Mouse (Mus musculus) lung, embryonic 16.5 days (tissue): ENCODE results near the gene Nuak2. TPM values are rescaled to one million over a fixed set of nuclear protein-coding genes. Genes with fewer than 3 reads are reported as not detected.

Experiments used
- ATAC-seq: fragments of 200-750 bp; cut with Nextera tagmentation; 2 replicates; pipeline ENCODE4 v1.8.0; 2017; ENCODE audit warnings: low read depth, mild to moderate bottlenecking, moderate library complexity
- H3K27ac ChIP-seq: fragments of 300-500 bp; sonication (generic); 2 replicates; pipeline ENCODE4 v1.5.1; 2014; ENCODE audit warnings: mild to moderate bottlenecking, control low read depth, low read length
- H3K27me3 ChIP-seq: fragments of 300-500 bp; sonication (generic); 2 replicates; pipeline ENCODE4 v1.6.1; 2014; ENCODE audit warnings: low read depth, low read length, mixed read lengths; ENCODE audit not compliant: control insufficient read depth, insufficient read depth
- H3K36me3 ChIP-seq: fragments of 300-500 bp; sonication (generic); 2 replicates; pipeline ENCODE4 v1.6.1; 2014; ENCODE audit warnings: low read length; ENCODE audit not compliant: control insufficient read depth, insufficient read depth
- H3K4me1 ChIP-seq: fragments of 300-500 bp; sonication (generic); replicated peaks from 2 replicates; pipeline ENCODE4 v1.6.1; 2014; ENCODE audit warnings: low read length, mixed read lengths; ENCODE audit not compliant: control insufficient read depth, insufficient read depth
- H3K4me2 ChIP-seq: fragments of 300-500 bp; sonication (generic); 2 replicates; pipeline ENCODE4 v1.6.1; 2014; ENCODE audit warnings: low read depth, low read length, control low read depth
- H3K4me3 ChIP-seq: fragments of 300-500 bp; sonication (generic); 2 replicates; pipeline ENCODE4 v1.5.1; 2014; ENCODE audit warnings: mild to moderate bottlenecking, low read length, control low read depth
- H3K9ac ChIP-seq: fragments of 300-500 bp; sonication (generic); 2 replicates; pipeline ENCODE4 v1.6.1; 2014; ENCODE audit warnings: low read length, control low read depth
- H3K9me3 ChIP-seq: fragments of 300-500 bp; sonication (generic); 2 replicates; pipeline ENCODE4 v1.6.1; 2016; ENCODE audit warnings: low read length; ENCODE audit not compliant: control insufficient read depth
- WGBS: fragments of 180-500 bp; shearing (Covaris S2); extraction: QIAGEN DNeasy Blood & Tissue Kit; methylation state at CpG from one replicate; pipeline ENCODE4 v1.1.7; 2014; 5-methylcytosine and 5-hydroxymethylcytosine counted together
- polyA plus RNA-seq: library from polyadenylated mRNA; unstranded; fragments of >200 nt; fragmentation: Nextera tagmentation; extraction: Ambion mirVana; gene quantifications from 2 replicates; pipeline ENCODE4 v1.2.1, GENCODE M21; 2015

Gene Nuak2
- polyA plus RNA-seq, 1 experiment from 2014 or later = 23.4 TPM

DNA sequence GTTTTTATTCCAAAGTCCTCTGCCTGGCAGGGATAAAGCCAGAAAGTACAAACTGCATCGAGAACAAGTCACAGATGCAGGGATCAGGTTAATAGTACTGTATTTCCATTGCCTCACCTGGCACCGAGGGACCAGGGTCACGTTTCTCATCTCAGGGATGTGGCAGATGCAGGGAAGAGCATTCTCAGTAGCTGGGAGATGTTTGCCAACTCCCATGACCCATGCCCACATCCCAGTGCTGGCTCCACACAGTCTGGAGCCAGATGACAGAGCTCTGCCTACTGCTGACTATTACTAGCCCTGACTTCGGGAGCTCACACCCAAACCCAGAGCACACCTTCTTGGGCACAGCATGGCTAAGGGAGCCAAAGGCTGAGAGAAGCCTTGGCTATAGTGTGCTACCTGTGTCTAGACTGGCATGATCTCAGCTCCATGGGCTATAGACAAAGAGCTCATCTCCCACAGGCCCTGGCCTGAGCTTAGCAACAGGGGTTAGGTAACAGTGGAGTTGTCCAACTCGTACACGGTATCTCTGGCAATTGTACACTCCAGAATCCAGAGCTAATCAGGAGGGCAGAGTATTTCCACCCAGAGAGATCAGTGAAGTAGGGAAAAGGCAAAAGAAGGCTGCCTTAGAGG is 57.1 kb downstream of the Nuak2 start:
- Histone ChIP-seq H3K4me1 (peaks cover 59% of the 10 kb centered on the region), H3K27ac (no peak overlapping the region), H3K36me3 (no peaks in the 10 kb centered on the region), H3K4me2 (no peak overlapping the region), H3K9ac (no peak overlapping the region), H3K9me3 (no peaks in the 10 kb centered on the region), H3K27me3 (no peaks in the 10 kb centered on the region), H3K4me3 (no peak overlapping the region)
- no peak for ATAC-seq
- 76% methylated on average over 6 of the region's 6 CpGs for WGBS

DNA sequence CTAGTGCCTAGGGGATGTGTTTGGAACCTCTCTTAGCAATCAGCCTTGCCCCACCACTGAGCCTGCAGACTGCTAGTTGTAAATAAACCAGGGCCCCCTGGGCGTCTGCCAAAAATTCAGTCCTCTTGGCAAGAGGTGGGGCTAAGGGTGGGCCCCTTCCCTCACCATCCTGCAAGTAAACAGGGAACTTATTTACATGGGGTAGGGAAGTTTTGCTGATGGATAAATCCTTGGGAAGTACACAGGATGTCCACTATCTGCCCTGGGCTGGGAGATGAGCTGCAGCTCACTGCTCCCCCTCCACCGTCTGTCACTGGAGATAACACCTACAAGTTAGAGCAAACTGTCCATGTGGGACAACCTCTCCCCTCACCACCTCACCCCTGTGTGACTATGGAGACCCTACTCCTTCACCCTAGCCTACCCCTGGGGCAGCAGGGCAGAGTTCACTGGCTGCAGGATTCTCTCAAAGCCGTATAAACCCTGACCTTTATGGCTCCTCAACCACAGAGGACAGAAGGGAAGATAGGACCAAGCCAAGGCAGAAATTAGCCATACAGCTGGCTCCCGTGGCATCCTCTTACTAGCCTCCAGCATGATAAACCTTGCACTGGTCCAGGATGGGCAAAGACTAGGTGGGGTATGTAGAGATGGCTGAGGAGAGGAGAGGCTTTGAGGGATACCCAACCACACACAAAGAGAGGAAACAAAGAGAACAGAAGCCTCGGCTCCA is 58.4 kb downstream of the Nuak2 start:
- H3K27me3 ChIP-seq = no peaks in the 10 kb centered on the region
- H3K36me3 ChIP-seq = no peaks in the 10 kb centered on the region
- H3K9me3 ChIP-seq = no peaks in the 10 kb centered on the region
- WGBS = 27% methylated on average over 5 of the region's 5 CpGs
- H3K4me2 ChIP-seq = no peak overlapping the region
- H3K27ac ChIP-seq = peak overlapping the region; percentile 74
- peak; percentile 32 for ATAC-seq
- no peak overlapping the region for H3K9ac ChIP-seq
- no peak overlapping the region for H3K4me3 ChIP-seq
- peaks cover 59% of the 10 kb centered on the region for H3K4me1 ChIP-seq

DNA sequence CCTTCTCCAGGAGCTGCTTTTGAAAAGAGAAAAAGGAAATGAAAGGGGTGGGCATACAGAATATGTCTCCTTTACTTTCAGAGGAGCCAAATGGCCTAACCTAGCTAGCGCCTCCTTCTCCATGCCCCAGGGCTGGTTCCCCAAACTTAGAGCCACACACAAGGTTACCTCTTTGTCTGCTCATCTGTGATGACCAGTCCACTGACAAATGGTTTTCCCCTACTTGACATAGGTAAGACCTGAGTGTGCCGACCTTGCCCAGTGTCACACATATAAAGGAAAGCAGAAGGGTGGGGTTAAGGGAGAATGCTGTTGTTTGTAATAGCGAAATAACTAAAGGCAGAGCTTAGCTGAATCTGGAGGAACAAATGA is 58.9 kb downstream of the Nuak2 start:
- H3K27ac ChIP-seq = peak overlapping the region; percentile 74
- H3K27me3 ChIP-seq = no peaks in the 10 kb centered on the region
- H3K36me3 ChIP-seq = no peaks in the 10 kb centered on the region
- peaks cover 59% of the 10 kb centered on the region for H3K4me1 ChIP-seq
- no peak overlapping the region for H3K4me2 ChIP-seq
- WGBS = 65% methylated on average over 3 of the region's 3 CpGs
- no peak overlapping the region for H3K4me3 ChIP-seq
- no peaks in the 10 kb centered on the region for H3K9me3 ChIP-seq
- no peak overlapping the region for H3K9ac ChIP-seq
- ATAC-seq = no peak

DNA sequence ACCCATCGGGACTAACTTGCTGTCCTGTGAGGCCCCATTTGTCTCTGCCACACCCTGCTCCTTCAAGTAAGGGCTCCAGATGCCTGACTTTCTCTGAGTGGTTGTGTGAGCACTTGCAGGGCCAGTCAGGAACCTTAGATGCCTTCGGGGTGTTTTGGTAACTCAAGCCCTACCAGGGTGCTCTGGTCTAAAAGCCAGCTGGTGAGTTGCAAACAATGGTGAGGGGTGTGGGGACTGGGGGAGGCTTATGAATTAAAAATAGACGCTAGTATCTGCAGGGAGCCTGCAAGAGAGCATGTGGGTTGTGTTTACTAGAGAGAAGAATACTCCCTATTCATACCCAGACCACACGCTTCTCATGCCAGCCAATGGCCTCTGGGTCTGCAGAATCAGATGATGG is 59.3 kb downstream of the Nuak2 start:
- Histone ChIP-seq H3K4me2 (no peak overlapping the region), H3K9ac (no peak overlapping the region), H3K27ac (peak overlapping the region; percentile 74), H3K4me3 (no peak overlapping the region), H3K36me3 (no peaks in the 10 kb centered on the region), H3K27me3 (no peaks in the 10 kb centered on the region), H3K4me1 (peaks cover 58% of the 10 kb centered on the region), H3K9me3 (no peaks in the 10 kb centered on the region)
- ATAC-seq = no peak
- WGBS = 41% methylated on average over 4 of the region's 4 CpGs

DNA sequence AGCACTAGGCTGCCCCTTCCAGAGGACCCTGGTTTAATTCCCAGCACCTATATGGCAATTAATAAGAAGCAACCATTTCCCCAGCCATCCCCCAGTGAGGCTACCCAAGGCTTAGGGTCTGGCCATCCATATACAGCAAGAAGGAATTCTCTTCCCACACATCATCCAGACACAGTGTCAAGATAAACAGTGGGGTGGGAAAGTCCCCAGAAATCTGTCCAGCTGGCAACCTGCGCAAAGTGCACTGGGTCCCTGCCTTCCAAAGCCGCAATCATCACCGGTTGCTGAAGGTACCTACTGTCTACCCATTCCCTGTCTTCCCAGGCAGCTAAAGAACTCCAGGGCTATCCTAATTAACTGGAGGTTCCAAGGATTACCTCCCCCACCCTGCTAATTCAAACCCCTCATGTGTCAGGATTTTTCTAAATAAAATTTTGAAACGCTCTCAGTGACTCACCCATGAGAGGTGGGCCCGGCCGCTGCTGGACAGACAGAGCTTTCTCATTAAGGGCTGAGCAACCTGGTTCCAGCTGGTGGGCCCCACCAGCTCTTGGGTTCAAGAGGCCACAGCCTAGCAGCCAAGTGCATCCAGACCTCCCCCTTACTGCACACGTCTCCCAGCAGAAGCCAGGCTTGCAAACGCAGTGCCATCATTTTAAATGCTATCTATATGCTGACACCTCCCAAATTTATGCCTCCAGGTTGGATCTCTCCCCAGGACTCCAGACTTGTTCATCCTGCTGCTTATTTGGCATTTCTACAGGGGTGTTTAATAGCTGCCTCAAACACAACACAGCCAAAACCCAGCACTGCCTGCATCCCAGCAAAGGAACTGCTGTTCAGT is 60.5 kb downstream of the Nuak2 start:
- ATAC-seq = no peak
- H3K4me2 ChIP-seq = no peak overlapping the region
- H3K4me1 ChIP-seq = peaks cover 46% of the 10 kb centered on the region
- WGBS = 61% methylated on average over 8 of the region's 8 CpGs
- H3K36me3 ChIP-seq = no peaks in the 10 kb centered on the region
- H3K9ac ChIP-seq = no peak overlapping the region
- H3K27ac ChIP-seq = no peak overlapping the region
- no peaks in the 10 kb centered on the region for H3K9me3 ChIP-seq
- no peak overlapping the region for H3K4me3 ChIP-seq
- no peaks in the 10 kb centered on the region for H3K27me3 ChIP-seq

DNA sequence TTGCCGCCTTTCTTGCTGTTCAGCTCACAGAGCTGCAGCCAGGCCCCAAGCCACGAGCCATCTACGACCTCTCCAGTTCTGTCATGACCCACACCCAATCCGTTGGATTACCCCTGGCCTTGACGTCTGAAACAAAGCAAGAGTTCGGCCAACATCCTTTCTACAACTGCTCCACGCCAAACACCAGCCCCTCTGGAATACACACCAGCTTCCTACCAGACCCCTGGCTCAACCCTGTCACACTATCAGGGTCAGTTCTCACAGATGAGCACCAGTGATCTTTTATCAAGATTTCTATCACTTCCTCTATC is 61.1 kb downstream of the Nuak2 start:
- WGBS = 37% methylated on average over 7 of the region's 7 CpGs
- Histone ChIP-seq H3K27ac (no peak overlapping the region), H3K4me3 (no peak overlapping the region), H3K36me3 (no peaks in the 10 kb centered on the region), H3K4me1 (peaks cover 41% of the 10 kb centered on the region), H3K4me2 (no peak overlapping the region), H3K27me3 (no peaks in the 10 kb centered on the region), H3K9me3 (no peaks in the 10 kb centered on the region), H3K9ac (no peak overlapping the region)
- ATAC-seq = no peak; the same call in 1 of the 2 replicates

DNA sequence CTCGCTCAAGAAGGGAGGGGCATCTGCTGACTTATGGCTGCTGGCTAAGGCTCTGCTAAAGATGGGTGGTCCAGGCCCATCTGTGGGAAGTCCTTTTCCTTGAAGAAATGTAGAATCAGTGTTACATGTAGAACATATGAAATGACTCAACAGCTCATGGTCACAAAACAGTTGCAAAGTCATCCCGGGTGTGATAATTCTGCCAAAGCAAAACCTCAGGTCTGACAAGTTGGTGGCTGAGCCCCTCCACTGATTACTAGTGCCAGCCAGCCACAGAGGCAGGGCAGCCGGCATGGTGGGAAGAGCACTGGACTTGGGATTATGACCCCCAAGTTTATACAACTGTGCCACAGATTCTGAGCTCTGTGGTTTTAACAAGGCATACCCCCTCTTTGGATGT is 61.9 kb downstream of the Nuak2 start:
- Histone ChIP-seq H3K4me2 (no peak overlapping the region), H3K9me3 (no peaks in the 10 kb centered on the region), H3K9ac (no peak overlapping the region), H3K36me3 (no peaks in the 10 kb centered on the region), H3K27ac (no peak overlapping the region), H3K27me3 (no peaks in the 10 kb centered on the region), H3K4me3 (no peak overlapping the region), H3K4me1 (peaks cover 34% of the 10 kb centered on the region)
- no peak for ATAC-seq
- 81% methylated on average over 3 of the region's 3 CpGs for WGBS

DNA sequence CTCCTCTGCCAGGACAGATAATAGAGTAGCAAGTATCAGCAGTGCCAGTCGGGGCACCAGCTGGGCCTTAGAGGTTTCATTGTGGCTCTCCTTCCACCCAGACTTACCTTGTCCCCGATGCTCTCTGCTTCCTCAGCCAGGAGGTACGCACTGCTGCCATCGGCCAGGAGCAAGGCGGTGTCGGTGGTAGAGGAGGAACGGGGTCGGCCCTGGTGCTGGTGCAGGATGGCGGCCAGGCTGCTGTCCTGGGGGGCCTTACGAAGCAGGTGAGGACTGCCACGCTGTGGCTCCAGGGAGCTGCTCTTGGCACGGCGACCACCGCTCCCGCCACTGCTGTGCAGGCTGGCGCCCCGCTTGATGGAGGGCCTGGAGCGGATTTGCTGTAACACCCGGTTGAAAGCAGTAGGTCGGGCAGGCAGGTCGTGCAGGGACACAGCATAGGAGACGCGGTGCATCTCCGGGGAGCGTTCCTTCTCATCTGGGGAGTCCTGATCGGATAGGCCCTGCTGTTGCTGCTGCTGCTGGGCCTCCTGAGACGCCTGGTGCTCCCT is 64.7 kb downstream of the Nuak2 start:
- H3K4me1 ChIP-seq = peaks cover 11% of the 10 kb centered on the region
- no peaks in the 10 kb centered on the region for H3K27me3 ChIP-seq
- 80% methylated on average over 27 of the region's 27 CpGs for WGBS

DNA sequence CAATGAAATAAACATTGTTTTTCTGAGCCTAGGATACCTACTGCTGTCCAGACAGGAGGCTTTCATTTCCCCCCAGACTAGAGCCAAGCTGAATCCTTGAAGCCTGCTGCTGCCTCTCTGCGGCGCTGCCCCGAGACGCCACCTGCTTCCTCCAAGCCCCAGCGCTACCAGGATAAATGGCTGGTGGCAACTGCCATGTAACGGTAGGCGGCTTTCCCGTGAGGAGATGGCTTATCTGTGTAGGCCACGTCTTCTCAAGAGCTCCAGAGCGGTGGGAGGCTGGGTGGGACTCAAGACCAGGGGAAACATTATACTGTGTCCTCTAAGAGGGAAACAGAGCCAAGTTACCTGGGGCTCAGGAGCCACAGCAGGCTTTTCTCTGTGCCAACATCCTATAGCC is 66.0 kb downstream of the Nuak2 start:
- no peak for ATAC-seq
- 54% methylated on average over 10 of the region's 10 CpGs for WGBS
- Histone ChIP-seq H3K36me3 (no peaks in the 10 kb centered on the region), H3K9ac (no peak overlapping the region), H3K4me2 (no peak overlapping the region), H3K4me3 (no peak overlapping the region), H3K4me1 (peaks cover 12% of the 10 kb centered on the region; the same call in 1 of the 2 replicates), H3K27me3 (no peaks in the 10 kb centered on the region), H3K9me3 (no peaks in the 10 kb centered on the region), H3K27ac (no peak overlapping the region)

More for the DNA sequence above, 64.7 kb downstream of the Nuak2 start:
- no peak overlapping the region for H3K27ac ChIP-seq
- H3K9ac ChIP-seq = no peak overlapping the region
- ATAC-seq = no peak
- no peaks in the 10 kb centered on the region for H3K36me3 ChIP-seq
- no peak overlapping the region for H3K4me2 ChIP-seq
- no peaks in the 10 kb centered on the region for H3K9me3 ChIP-seq
- no peak overlapping the region for H3K4me3 ChIP-seq
